Mouse (Mus musculus): ENCODE measurements around the gene Spry2.

The Spry2 gene

GRCm38 (mm10) chr14:105896791-105897568 lies at the start of gene Spry2:
Gene Spry2, minus strand, starts transcription at chr14:105896819.
- peak; percentile 88 to 92 for DNase-seq

GRCm38 (mm10) chr14:105941353-105941752 lies 44.7 kb upstream of the Spry2 start:
- peak in 1 of 2 experiments; percentile 12 for DNase-seq

- DNase-seq = no peak
These were observed 30.1 kb upstream of the Spry2 start for GRCm38 (mm10) chr14:105926726-105927125.

- DNase-seq = no peak
These were observed 28.7 kb upstream of the Spry2 start for GRCm38 (mm10) chr14:105925305-105925704.

GRCm38 (mm10) chr14:105924712-105925111 lies 28.1 kb upstream of the Spry2 start:
- peak; percentile 71 for DNase-seq

GRCm38 (mm10) chr14:105922874-105923273 lies 26.3 kb upstream of the Spry2 start:
- peak in 1 of 2 experiments; percentile 8 for DNase-seq

- no peak for DNase-seq
These were observed 25.8 kb upstream of the Spry2 start for GRCm38 (mm10) chr14:105922427-105922826.

- DNase-seq = no peak
These were observed 24.6 kb upstream of the Spry2 start for GRCm38 (mm10) chr14:105921217-105921695.

- DNase-seq = peak; percentile 20 to 27
These were observed 24.0 kb upstream of the Spry2 start for GRCm38 (mm10) chr14:105920395-105921216.

- DNase-seq = no peak
These were observed 10.6 kb upstream of the Spry2 start for GRCm38 (mm10) chr14:105907216-105907615.

GRCm38 (mm10) chr14:105905935-105906334 lies 9.3 kb upstream of the Spry2 start:
- no peak for DNase-seq

- DNase-seq = no peak
These were observed 8.9 kb upstream of the Spry2 start for GRCm38 (mm10) chr14:105905509-105905908.

- peak; percentile 55 to 62 for DNase-seq
These were observed 6.2 kb upstream of the Spry2 start for GRCm38 (mm10) chr14:105902807-105903206.

GRCm38 (mm10) chr14:105900841-105901240 lies 4.2 kb upstream of the Spry2 start:
- DNase-seq = no peak

- peak in 1 of 2 experiments; percentile 50 for DNase-seq
These were observed 2.5 kb upstream of the Spry2 start for GRCm38 (mm10) chr14:105899116-105899515.

GRCm38 (mm10) chr14:105898266-105899111 lies 1.9 kb upstream of the Spry2 start:
- peak; percentile 94 to 95 for DNase-seq

- DNase-seq = peak; percentile 87 to 89
These were observed 1.0 kb upstream of the Spry2 start for GRCm38 (mm10) chr14:105897569-105898101.

- DNase-seq = peak; percentile 75
These were observed 513 bp downstream of the Spry2 start for GRCm38 (mm10) chr14:105895961-105896651.

- peak; percentile 81 to 84 for DNase-seq
These were observed 1.4 kb downstream of the Spry2 start for GRCm38 (mm10) chr14:105894971-105895873.

GRCm38 (mm10) chr14:105893623-105893995 lies 3.0 kb downstream of the Spry2 start:
- DNase-seq = peak in 1 of 2 experiments; percentile 63
